Mouse (Mus musculus) yolk sac, embryonic 10.5 days (tissue): ENCODE measurements at regions not wholly inside any gene's neighbourhood (a gene's known extent, or its start where the extent isn't known, plus 50 kb on each side); places are given as distances from the start of the nearest gene placed in this dataset.

Experiments used
- DNase-seq: peaks from one replicate; pipeline ENCODE4 v3.0.0-alpha.2; 2017; ENCODE audit warnings: low spot score

DNA sequence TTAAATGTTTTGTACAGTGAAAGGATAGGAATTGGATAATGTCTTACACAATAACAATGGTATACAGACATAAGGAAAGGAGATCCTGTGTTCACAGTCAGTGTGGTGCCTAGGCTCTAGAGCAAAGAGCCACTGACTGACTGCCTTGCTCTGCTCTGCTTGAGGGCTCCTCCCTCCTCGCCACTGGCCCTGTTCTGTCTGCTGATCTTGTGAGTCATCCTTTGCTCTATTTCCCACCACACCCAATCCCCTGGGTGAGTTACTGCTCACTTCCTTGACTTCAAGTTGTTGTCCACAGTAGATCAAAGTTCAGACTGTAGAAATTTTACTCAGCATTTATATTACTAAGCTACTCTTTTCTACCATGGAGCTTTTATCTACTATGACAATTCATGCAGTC, 117.3 kb downstream of the Tmsb4x start:
- DNase-seq, result no peak

DNA sequence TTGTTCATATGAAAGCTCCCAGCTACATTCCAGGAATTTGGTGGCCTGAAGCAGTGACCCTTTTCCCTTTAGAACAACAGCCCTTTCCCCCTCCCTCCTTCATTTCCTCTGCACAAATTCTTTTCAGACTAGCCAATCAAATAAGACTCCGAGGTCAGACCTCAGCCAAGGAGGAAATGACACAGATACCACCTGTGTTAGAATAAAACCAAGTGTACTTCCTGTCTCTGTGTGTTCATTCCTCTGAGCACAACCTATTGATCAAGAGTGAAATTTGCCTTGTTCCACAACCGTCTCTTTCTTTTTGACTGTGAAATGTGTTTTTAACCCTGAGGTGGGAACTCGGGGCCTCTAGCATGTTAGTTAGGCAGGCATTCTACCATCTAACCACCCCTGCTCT, 120.2 kb downstream of the Tmsb4x start:
- DNase-seq, result no peak

DNA sequence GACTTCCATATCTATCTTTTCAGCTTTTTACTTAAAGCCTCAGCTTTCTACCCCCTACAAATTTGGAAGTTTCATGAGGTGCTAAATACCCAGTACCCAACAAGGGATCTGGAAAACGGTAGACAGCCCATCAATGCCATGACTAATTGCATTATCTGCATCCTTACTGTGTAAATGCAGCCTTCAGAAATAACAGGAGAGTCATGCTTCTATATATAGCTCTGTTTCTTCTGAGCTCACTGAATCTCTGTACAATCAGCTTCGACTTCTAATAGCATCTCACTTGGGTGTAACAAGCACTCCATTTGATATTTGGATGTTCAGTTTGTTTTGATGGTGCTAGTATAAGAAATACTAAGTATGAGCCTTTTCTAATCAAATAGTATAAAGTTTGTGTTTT, 120.7 kb downstream of the Tmsb4x start:
- DNase-seq, result no peak

DNA sequence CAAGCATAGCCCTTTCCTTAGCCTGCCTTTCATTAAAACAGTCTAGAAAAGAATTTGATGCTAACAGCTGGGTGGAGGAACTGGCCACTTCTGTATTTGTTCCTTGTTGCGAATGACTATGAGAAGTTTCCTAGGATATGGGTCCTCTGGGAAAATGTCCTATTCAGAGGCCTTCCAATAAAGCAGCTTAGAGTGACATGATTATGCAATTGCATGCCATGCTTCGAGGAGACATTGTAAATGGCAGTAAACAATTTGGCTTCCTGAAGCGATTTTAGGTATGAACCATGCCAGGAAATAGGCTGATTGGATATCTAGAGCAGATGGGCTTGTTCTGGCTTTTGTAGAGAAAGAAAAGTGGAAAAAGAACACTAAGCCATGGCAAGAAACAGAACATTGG, 128.3 kb downstream of the Tmsb4x start:
- no peak for DNase-seq

DNA sequence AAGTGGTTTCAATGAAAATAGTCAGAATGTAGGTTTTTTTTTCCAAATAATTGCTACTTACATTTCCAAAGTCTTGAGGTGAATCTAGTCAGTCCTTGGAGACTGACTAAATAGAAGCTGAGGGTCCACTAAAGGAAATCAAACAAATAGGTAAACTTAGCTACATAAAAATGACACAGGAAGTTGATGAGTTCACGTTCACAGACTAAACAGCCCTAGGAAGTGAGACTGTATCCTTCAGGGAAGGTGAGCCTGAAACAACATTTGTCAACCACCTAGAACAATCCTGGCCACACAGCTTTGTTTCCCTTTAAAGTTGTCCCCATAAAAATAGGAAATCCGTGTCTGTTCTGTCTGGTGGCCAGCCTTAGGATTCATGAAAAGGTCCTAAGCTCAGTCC, 140.0 kb downstream of the Tmsb4x start:
- DNase-seq, result no peak

DNA sequence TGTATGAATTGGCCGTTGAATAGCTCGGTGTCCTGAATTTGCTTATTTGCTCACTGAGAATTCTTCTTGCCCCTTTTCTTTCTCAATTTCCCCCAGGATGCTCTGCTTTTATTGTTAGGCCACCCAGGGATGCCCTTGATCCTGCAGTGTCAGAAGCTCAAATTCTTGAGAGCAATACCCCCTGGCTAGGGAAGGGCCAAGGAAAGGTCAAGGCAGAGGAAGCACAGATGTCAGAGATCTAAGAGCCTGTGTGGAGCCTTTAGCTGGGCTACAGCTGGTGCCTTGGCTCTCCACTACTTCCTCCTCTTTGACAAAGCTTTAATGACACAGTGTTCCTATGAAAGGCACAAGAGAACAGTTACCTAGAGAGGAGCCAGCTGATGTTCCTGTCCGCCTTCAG, 141.2 kb downstream of the Tmsb4x start:
- DNase-seq, result no peak

DNA sequence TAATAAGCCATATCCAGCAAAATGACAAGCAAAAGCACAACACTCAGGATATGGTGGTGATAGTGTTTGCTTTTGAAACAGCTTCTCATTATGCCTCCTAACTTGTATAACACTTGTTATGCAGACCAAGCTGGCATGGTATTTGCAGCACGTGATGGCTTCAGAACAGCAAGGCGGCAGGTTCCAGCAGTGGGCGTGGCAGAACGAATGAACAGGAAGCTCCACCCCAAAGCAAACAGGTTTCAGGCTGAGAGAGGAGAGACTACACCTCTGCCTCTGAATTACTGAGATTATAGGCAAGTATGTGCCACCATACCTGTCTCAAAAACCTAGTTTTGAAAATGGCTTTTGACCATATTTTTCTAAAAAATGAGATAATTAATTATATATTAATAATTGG, 145.2 kb downstream of the Tmsb4x start:
- no peak for DNase-seq

DNA sequence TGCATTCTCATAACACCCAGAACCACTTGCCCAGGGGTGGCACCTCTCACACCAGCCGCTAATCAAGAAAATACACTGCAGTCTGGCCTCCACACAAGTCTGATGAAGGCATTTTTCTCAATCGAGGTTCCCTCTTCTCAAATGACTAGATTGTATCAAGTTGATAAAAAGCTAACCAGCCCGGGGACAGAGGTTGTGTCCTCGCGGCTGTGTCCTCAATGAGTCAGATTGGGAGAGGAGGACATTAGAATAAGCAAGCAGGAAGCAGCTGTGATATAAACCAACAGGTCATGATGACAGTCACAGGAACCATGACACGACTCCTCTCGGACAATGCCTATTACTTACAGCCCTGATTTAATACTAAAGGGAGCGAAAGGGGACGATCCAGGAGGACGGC, 156.7 kb downstream of the Tmsb4x start:
- no peak for DNase-seq

DNA sequence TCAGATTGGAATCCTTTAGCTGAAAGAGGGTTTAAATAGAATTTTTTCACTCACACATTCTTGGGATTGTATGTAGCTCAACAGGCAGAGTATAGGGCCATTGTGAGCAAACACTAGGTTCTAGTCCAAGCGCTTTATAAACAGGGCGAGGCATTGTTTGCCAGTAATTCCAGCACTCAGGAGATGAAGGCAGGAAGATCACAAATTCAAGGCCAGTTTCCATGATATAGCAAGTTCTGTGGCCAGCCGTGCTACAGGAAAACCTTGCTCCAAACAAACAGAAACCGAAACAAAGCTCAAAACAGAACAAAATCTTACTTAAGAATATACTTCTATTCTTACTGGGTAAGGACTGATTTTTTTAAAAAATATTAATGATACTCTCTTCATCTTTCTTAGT, 159.0 kb downstream of the Tmsb4x start:
- DNase-seq, result no peak

DNA sequence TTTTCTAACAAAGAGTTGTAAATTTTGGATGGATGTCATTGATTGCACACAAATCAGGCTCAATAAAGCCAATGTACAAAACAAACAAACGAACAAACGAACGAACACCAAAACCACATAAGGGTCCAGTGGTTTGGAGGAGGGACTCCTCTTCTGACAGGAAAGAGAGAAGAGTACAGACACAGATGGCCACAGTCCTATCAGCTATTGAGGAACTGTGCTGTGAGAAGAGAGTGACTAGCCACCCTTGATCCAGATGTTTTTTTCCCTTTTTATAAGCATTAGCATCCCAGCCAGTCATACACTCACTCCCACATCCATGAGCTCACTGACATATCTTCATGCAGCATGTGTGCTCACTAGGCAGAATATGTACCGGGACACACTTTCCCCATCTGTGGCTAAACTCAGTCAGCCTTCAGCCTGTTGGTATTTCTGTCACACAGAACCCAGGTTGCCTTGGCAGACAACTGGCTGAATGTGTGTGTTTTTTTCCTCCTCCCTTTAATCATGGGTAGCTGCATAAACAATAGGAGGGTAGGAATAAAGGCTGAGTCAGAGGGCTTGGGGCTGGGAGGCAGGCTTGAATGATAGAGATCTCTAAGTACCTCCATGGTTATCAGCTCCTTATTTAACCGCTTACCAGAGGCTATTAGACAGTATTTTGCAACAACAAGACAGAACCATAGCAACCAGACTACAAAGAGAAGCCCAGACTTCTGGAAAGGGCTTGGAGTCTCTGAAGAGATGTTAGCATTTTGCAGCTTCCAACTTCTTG, 159.7 kb downstream of the Tmsb4x start:
- no peak for DNase-seq

DNA sequence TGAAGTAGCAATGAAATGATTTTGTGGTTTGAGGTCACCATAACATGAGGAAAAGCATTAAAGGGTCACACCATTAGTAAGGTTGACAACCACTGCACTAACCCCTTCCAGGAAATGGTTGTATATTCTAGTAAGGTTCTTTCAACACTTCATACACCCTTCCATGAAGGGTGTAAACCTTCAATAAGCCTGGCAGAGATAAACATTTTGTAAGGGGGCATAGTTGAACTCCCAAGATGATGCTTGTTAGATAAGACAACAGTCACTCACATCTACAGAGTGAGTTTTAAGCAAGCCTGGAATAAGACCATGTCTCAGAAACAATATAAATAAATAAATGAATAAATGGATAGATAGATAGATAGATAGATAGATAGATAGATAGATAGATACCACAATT, 171.1 kb downstream of the Tmsb4x start:
- no peak for DNase-seq

DNA sequence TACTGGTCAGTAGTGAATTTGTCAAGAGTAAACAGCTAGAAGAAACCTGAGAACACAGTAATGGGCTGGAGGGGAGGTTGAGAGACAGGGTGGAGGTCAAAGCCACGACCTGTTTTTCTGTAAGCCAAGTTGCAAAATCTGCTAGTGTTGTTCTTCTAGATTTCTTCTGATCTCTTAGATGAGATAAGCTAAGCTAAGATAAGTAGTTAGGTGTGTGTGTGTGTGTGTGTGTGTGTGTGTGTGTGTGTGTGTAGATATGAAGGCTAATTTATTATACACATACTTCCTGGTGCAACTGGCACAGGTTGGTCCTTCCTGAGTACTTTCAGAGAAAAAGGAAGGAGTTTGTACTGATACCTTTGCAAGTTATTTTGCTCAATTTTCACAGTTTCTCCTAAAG, 172.8 kb downstream of the Tmsb4x start:
- no peak for DNase-seq

DNA sequence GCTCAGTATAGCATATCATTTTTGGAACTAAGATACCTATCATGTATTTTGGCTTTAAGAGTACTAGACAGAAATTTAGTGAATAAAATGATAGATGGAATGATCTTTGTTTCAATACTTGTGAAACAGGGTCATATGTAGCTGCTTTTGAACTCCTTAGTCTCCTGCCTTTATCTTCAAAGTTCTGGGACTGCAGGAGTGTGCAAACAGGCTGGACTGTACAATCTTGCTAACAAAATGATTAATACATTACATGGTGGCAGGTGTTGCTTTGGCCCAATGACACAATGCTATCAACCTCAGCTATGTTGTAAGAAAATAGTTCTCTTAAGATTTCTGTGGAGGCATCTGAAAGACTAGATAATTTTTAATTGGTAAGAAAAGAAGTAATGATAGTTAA, 173.5 kb downstream of the Tmsb4x start:
- DNase-seq, result no peak

DNA sequence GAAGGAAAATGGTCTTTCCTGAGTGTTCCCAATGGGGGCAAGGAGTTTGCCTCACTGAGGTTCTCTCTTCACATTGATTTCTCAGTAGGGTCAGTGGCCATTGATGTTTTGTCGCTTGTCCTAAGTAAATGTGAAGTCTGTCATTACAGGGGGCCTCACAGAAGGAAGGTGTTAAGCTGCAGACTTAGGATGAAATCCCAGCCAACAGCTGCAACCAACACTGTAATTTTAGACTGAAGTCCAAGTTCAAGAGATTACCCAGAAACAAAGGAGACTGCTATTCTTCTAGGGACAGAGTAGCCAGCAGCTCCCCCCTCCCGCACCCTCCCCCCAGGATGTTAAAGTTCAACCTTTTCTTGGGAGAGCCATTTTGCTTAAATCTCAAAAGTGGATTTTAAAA, 176.0 kb downstream of the Tmsb4x start:
- no peak for DNase-seq

DNA sequence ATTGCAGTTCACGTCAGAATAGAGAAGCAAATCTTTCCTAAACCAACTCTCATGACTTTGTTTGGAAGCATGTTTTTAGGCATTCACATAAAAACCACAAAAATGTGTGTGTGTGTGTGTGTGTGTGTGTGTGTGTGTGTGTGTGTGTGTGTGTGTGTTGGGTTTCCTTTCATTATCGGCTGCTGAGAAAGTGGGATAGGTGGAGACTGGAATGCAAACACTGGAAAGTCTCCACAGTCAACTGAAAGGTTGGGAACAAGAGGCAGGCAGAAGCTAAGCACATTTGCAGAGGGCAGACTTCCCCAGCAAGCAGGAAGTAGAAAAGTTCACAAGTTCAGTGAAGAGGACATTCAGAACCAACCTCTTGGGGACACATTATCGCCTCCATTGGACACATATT, 176.5 kb downstream of the Tmsb4x start:
- no peak for DNase-seq

DNA sequence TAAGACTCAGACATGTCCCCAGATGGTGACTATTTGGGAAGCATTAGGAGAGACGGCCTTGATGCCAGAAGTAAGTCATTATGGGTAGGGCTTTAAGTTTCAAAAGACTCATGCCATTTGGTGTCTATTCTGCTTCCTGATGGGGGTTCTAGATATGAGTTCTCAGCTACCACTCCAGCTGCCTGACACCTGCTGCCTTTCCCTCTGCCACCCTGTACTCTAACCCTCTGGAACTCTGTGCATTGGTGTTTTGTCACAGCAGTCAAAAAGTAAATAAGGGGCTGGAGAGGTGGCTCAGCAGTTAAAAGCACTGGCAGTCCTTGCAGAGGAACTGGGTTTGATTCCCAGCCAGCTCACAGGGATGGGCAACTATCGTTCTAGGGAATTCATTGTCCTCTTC, 177.6 kb downstream of the Tmsb4x start:
- no peak for DNase-seq

DNA sequence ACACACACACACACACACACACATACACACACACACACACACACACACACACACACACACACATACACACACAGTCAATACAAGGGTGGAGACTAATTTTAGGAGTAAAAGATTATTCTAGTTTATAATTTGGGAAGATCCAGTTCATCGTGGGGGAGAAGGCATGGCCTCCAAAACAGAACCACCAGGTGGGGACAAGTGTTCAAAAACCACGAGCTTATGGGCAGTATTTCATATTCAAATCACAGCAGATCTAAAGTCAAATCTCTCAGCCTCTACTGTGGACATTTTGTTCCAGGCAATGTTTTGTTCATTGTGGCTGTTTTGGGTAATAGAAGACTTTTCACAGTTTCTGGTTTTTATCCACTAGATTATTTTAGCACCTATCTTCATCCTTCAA, 193.5 kb downstream of the Tmsb4x start:
- DNase-seq, result no peak

DNA sequence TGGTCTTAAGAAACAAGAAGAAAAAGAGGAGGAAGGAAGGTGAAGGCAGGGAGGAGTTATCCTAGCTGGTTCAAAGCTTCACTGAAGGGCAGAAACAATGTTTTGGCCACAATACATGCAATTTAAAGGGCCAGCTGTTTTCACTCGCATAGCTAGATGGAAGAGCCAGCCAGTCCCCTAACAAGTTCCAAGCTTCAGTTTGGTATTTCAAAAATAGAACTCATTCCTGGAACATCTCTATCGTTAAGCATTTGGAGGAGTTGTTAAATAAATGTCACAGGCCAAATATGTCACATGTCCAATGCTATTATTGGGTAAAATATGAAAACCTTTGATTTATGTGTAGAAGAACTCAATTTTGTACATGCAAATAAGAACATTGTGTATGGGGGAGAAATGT, 194.8 kb downstream of the Tmsb4x start:
- DNase-seq, result no peak

DNA sequence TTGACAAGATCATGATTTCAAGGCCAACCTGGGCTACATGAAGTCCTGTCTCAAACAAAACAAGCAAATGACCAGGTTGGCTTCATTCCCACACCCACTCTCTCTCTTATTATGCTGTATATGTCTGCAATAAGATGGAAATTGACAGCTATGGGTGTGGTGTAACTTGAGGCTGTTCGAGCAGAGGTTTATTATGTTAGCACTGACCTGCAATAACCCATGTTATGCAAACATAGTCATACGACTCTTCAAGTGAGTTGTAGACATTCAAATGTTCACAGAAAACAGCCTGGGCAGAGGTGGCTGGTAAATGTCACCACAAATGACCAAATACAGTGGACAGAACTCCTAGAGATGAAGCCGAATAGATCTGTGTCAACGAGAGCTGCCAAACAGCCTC, 196.2 kb downstream of the Tmsb4x start:
- no peak for DNase-seq

DNA sequence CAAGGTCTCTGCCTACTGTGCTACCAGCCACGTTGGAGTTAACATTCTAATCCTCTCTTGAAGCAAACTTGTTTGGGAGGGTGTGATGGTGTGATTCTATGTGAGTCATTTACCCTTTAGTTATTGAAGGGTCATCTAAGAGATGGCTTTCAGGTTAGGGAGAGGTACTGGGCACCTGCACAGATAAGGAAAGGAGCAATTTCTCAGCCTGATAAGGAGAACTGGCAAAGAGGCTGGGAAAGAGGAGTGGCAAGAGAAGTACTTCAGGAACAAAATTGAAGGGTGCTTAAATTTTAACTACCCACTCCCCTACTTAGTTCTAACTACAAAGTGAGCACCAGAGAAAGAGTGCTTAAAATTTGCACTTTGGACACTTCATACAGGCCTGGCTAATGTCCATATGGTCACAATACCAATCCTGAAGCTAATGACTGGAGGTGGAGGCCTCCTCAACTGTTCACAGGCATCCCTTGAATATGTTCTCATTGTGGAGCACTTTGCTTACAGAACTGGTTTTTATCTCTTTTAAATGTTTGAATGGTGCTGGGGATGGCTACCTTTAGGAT, 197.1 kb downstream of the Tmsb4x start:
- no peak for DNase-seq

DNA sequence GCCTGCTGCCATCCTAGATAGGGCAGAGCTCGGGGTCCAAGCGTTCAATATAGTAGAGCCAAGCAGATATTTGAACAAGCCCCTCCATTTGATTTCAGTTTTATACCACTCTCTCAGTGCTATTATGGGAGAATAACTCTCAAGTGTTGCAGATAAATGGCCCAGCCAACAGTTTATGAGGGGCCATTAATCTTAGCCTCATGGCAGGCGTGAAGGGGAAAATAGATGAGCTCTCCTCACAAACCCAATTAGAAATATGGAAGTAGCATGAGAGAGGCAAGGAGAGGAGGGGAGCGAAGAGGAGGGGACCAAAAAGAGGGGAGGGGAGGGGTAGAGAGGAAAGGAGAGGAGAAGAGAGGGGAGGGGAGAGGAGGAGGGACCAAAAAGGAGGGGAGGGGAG, 213.3 kb downstream of the Tmsb4x start:
- no peak for DNase-seq

DNA sequence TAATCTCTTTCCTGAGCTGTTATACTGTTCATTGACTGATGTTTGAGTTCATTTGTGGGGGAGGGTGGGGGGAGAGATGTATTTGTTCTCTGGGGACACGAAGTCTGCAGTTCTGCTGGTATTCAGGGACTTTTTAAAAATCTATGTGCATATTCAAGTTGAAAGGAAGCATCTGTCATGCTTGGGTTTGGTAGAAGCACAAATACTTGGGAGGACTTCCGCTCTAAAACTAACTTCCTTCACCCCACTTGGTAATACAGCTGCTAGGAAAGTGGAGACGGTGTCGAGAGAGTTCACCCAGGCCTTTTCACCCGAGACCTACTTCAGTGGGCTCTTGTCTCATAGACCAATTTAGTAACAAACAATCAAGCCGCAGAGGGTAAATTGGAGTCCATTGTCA, 228.1 kb downstream of the Tmsb4x start:
- DNase-seq, result no peak

DNA sequence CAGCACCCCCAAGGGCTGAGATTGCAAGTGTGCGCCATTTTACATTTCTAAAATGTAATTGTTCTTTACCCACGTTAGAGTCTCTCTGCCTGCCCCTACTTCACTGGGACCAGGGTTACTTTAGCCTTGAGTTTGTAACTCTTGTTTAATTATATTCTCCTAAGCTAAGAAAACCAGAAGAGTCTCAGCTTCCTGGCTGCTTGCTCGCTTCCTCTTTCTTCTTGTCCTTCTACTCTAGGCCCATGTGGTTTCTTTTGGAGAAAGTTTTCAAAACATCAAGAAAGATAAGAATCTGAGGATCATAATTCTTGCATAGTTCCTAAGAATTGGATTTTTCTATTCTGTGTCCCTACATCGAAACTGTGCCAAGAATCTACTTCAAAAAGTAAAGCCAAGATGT, 228.6 kb downstream of the Tmsb4x start:
- no peak for DNase-seq

DNA sequence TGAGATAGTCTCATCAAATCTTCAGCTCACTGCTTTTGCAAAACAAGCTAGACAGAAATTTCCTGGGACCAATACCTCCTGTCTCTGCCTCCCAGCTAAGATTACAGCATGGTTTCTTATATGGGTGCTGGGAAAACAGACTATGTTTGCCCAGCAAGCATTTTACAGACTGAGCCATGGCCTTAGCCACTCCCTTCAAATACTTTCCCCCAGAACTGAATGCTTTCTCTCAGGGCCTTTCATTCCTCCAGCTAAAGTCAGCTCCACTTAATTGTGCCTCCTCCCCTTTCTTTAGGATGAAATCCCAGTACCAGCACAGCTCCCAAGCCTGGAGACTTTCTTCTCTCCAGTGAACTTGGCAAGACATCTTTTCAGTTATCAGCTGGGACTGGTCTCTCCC, 232.1 kb downstream of the Tmsb4x start:
- no peak for DNase-seq
